ENCODE assay signal across 21 mouse cellular contexts in genomic region chr6:16283328-16284072, GRCm38 (mm10).
A peak's percentile ranks its signal among the peaks of the same experiment; 100 is the strongest.
DNase-seq lines count a peak whose midpoint lies in the region; ATAC-seq and TF ChIP-seq lines count a peak whose summit lies in the region.
"Had no signal": no experiment of that assay in that cellular context is flagged by ENCODE, and none has a peak within 500 bp of the region (broad histone marks: within the 10 kb centered on the region; RNA-seq: fewer than 3 reads in every experiment).

No protein-coding gene starts in this region.

- intact Hi-C loops in left cerebral cortex, postnatal 10 days (cut with DNase I), result no loop called here
- intact Hi-C loops in left cerebral cortex, adult 2 months (cut with DNase I), result no loop called here

- no peak overlapping the region for H3K4me2 ChIP-seq in forebrain, embryonic 11.5 days (ENCODE audit: low read depth, low read length, severe bottlenecking)
- H3K4me2 ChIP-seq in forebrain, embryonic 16.5 days (ENCODE audit: low read length), result no peak overlapping the region
- H3K4me2 ChIP-seq: embryonic facial prominence, embryonic 12.5 days; hindbrain, embryonic 12.5 days had no signal

- no peak for TF ChIP-seq CTCF in brain, embryonic 14.5 days (IDR thresholded peaks at IDR 0.05; ENCODE audit: borderline replicate concordance, extremely low read depth, insufficient read depth, insufficient read length)
- no peak for TF ChIP-seq CTCF in left cerebral cortex, adult 2 months (IDR thresholded peaks at IDR 0.05)

- DNase-seq in forebrain, embryonic 11.5 days (ENCODE audit: low spot score), result no peak
- peak; percentile 1 for DNase-seq in right cerebral cortex, adult 18-20 months
- no peak for DNase-seq in right cerebral cortex, postnatal 4 days
- DNase-seq in brain, embryonic 14.5 days (ENCODE audit: low read depth), result peak; percentile 60
- no peak for DNase-seq in adrenal gland, postnatal 25 days
- DNase-seq in left cerebral cortex, postnatal 10 days (ENCODE audit: extremely low spot score in 1 of 2, low spot score in 2 of 2), result no peak
- no peak for DNase-seq in left cerebral cortex, adult 2 months (ENCODE audit: extremely low spot score in 1 of 2, low spot score in 2 of 2)
- DNase-seq: adrenal gland, postnatal 10 days; cerebellum, adult 2 months; cerebellum, postnatal 10 days; gastrocnemius, postnatal 10 days; heart, adult 18-20 months; heart, postnatal 10 days; heart, postnatal 4 days had no signal

- no peak for TF ChIP-seq POLR2A in brain, embryonic 14.5 days (IDR thresholded peaks at IDR 0.05; ENCODE audit: borderline replicate concordance, extremely low read depth, insufficient read depth, insufficient read length, poor library complexity, severe bottlenecking)

- H3K9me3 ChIP-seq in forebrain, embryonic 11.5 days (ENCODE audit: control insufficient read depth, low read length), result no peaks in the 10 kb centered on the region
- H3K9me3 ChIP-seq in forebrain, embryonic 16.5 days (ENCODE audit: control insufficient read depth, low read length), result no peaks in the 10 kb centered on the region
- H3K9me3 ChIP-seq: embryonic facial prominence, embryonic 12.5 days; heart, embryonic 10.5 days; hindbrain, embryonic 12.5 days had no signal

- no peak overlapping the region for H3K9ac ChIP-seq in forebrain, embryonic 11.5 days (ENCODE audit: low read length)
- H3K9ac ChIP-seq in forebrain, embryonic 16.5 days (replicated peaks; ENCODE audit: low read depth, low read length), result no peak overlapping the region
- H3K9ac ChIP-seq: embryonic facial prominence, embryonic 12.5 days; hindbrain, embryonic 12.5 days had no signal

- peak; percentile 87 for ATAC-seq in forebrain, embryonic 11.5 days (replicated peaks; ENCODE audit: low FRiP score)
- no peak for ATAC-seq in forebrain, embryonic 16.5 days
- ATAC-seq: hindbrain, embryonic 16.5 days; inflammation-experienced regulatory T-cells, adult 6 months; intestine, postnatal 0 days had no signal

- 44% methylated on average over 8 of the region's 8 CpGs for WGBS in forebrain, embryonic 11.5 days
- WGBS in forebrain, embryonic 16.5 days, result 31% methylated on average over 8 of the region's 8 CpGs

- no peaks in the 10 kb centered on the region for H3K4me1 ChIP-seq in forebrain, embryonic 11.5 days (replicated peaks; ENCODE audit: control insufficient read depth, insufficient read depth, low read length)
- no peaks in the 10 kb centered on the region for H3K4me1 ChIP-seq in forebrain, embryonic 16.5 days (replicated peaks; ENCODE audit: control insufficient read depth, insufficient read depth, low read length)
- H3K4me1 ChIP-seq: embryonic facial prominence, embryonic 12.5 days; heart, embryonic 10.5 days; hindbrain, embryonic 12.5 days had no signal

- H3K27ac ChIP-seq in forebrain, embryonic 11.5 days (ENCODE audit: low read depth, low read length), result no peak overlapping the region
- no peak overlapping the region for H3K27ac ChIP-seq in forebrain, embryonic 16.5 days (ENCODE audit: low read length)
- H3K27ac ChIP-seq in left cerebral cortex, adult 2 months, result no peak overlapping the region
- H3K27ac ChIP-seq: embryonic facial prominence, embryonic 12.5 days; heart, embryonic 10.5 days; hindbrain, embryonic 12.5 days had no signal

- no peaks in the 10 kb centered on the region for H3K27me3 ChIP-seq in forebrain, embryonic 11.5 days (ENCODE audit: control insufficient read depth, insufficient read depth, low read length)
- H3K27me3 ChIP-seq in forebrain, embryonic 16.5 days (replicated peaks; ENCODE audit: control insufficient read depth, insufficient read depth, low read length), result no peaks in the 10 kb centered on the region
- H3K27me3 ChIP-seq: embryonic facial prominence, embryonic 12.5 days; hindbrain, embryonic 12.5 days had no signal

- H3K36me3 ChIP-seq in forebrain, embryonic 11.5 days (ENCODE audit: control insufficient read depth, insufficient read depth, low read length), result no peaks in the 10 kb centered on the region
- H3K36me3 ChIP-seq in forebrain, embryonic 16.5 days (ENCODE audit: control insufficient read depth, insufficient read depth), result no peaks in the 10 kb centered on the region
- H3K36me3 ChIP-seq: embryonic facial prominence, embryonic 12.5 days; heart, embryonic 10.5 days; hindbrain, embryonic 12.5 days had no signal

- H3K4me3 ChIP-seq in forebrain, embryonic 11.5 days (ENCODE audit: low read depth, low read length), result no peak overlapping the region
- H3K4me3 ChIP-seq in forebrain, embryonic 16.5 days (replicated peaks; ENCODE audit: low read length), result no peak overlapping the region
- H3K4me3 ChIP-seq in left cerebral cortex, adult 2 months, result no peak overlapping the region
- H3K4me3 ChIP-seq: embryonic facial prominence, embryonic 12.5 days; heart, embryonic 10.5 days; hindbrain, embryonic 12.5 days had no signal

Comparison
In these comparisons a context has a peak if more than half of its experiments do, and no peak if none do; other contexts are left out.
1. DNase-seq: peak in right cerebral cortex, adult 18-20 months (single experiment) and brain, embryonic 14.5 days (single experiment); none in forebrain, embryonic 11.5 days (single experiment), right cerebral cortex, postnatal 4 days (single experiment), adrenal gland, postnatal 25 days (single experiment), left cerebral cortex, postnatal 10 days (0 of 2) and left cerebral cortex, adult 2 months (0 of 2).